14 mouse cellular contexts compared by ENCODE assay signal in the genomic region with DNA sequence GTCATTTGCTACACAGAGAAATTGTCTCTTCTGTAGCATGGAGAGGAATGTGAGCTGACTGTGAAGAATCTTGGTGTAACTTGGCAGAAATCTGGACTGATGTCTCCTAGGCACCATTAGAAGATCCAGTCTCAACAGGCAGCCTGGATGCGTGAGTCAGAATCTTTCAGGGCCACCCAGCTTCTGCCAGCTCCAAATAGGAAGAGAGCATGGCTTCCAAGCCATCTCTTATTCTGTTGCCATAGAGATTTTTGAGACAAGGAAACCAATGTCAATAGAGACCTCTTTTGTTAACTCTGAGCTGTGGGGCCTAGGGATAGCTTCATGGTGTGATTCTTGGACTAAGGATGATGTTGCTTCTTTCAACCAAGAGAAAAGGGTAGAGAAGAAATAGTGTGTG.
DNase-seq lines count a peak whose midpoint lies in the region; ATAC-seq and TF ChIP-seq lines count a peak whose summit lies in the region.
"Had no signal": no experiment of that assay in that cellular context is flagged by ENCODE, and none has a peak within 500 bp of the region (broad histone marks: within the 10 kb centered on the region; RNA-seq: fewer than 3 reads in every experiment).

No protein-coding gene starts in this region.

- H3K4me2 ChIP-seq in forebrain, postnatal 0 days (ENCODE audit: low read depth) = no peak overlapping the region
- no peak overlapping the region for H3K4me2 ChIP-seq in forebrain, embryonic 16.5 days (ENCODE audit: low read length)
- H3K4me2 ChIP-seq in hindbrain, embryonic 15.5 days = no peak overlapping the region
- H3K4me2 ChIP-seq: embryonic facial prominence, embryonic 15.5 days; limb, embryonic 15.5 days had no signal

- H3K9ac ChIP-seq in forebrain, postnatal 0 days = no peak overlapping the region
- H3K9ac ChIP-seq in forebrain, embryonic 16.5 days (replicated peaks; ENCODE audit: low read depth, low read length) = no peak overlapping the region
- no peak overlapping the region for H3K9ac ChIP-seq in hindbrain, embryonic 15.5 days
- H3K9ac ChIP-seq: embryonic facial prominence, embryonic 15.5 days; limb, embryonic 15.5 days had no signal

- no peak for DNase-seq in forebrain, postnatal 0 days
- DNase-seq in R1 (ENCODE audit: low read depth, low spot score) = peak; percentile 41
- DNase-seq in adrenal gland, postnatal 14 days = peak; percentile 25
- no peak for DNase-seq in lung, postnatal 10 days
- DNase-seq: gastrocnemius, postnatal 25 days; kidney, adult 8-10 months; kidney, postnatal 4 days; lung, postnatal 14 days had no signal

- no peak overlapping the region for H3K27ac ChIP-seq in forebrain, postnatal 0 days (ENCODE audit: low read depth, low read length)
- no peak overlapping the region for H3K27ac ChIP-seq in forebrain, embryonic 16.5 days (ENCODE audit: low read length)
- no peak overlapping the region for H3K27ac ChIP-seq in hindbrain, embryonic 15.5 days (replicated peaks)
- H3K27ac ChIP-seq: embryonic facial prominence, embryonic 15.5 days; limb, embryonic 15.5 days had no signal

- 35% methylated on average over 1 of the region's 1 CpGs for WGBS in forebrain, postnatal 0 days
- 53% methylated on average over 1 of the region's 1 CpGs for WGBS in forebrain, embryonic 16.5 days
- 31% methylated on average over 1 of the region's 1 CpGs for WGBS in hindbrain, embryonic 15.5 days

- H3K36me3 ChIP-seq in forebrain, postnatal 0 days (ENCODE audit: insufficient read depth) = no peaks in the 10 kb centered on the region
- H3K36me3 ChIP-seq in forebrain, embryonic 16.5 days (ENCODE audit: control insufficient read depth, insufficient read depth) = no peaks in the 10 kb centered on the region
- no peaks in the 10 kb centered on the region for H3K36me3 ChIP-seq in hindbrain, embryonic 15.5 days
- H3K36me3 ChIP-seq: embryonic facial prominence, embryonic 15.5 days; limb, embryonic 15.5 days had no signal

- no peak for TF ChIP-seq CTCF in forebrain, postnatal 0 days (IDR thresholded peaks at IDR 0.05; ENCODE audit: low read depth)

- peak; percentile 32; the same call in 1 of the 2 replicates for ATAC-seq in forebrain, postnatal 0 days
- no peak for ATAC-seq in forebrain, embryonic 16.5 days
- peak; percentile 56; the same call in 1 of the 2 replicates for ATAC-seq in hindbrain, embryonic 15.5 days (ENCODE audit: low FRiP score, low read depth)
- no peak for ATAC-seq in inflammation-experienced regulatory T-cells, adult 6 months

- no peaks in the 10 kb centered on the region for H3K9me3 ChIP-seq in forebrain, postnatal 0 days (ENCODE audit: low read length)
- no peaks in the 10 kb centered on the region for H3K9me3 ChIP-seq in forebrain, embryonic 16.5 days (ENCODE audit: control insufficient read depth, low read length)
- no peaks in the 10 kb centered on the region for H3K9me3 ChIP-seq in hindbrain, embryonic 15.5 days
- H3K9me3 ChIP-seq: embryonic facial prominence, embryonic 15.5 days; limb, embryonic 15.5 days had no signal

- H3K27me3 ChIP-seq in forebrain, postnatal 0 days (ENCODE audit: insufficient read depth, low read length) = no peaks in the 10 kb centered on the region
- no peaks in the 10 kb centered on the region for H3K27me3 ChIP-seq in forebrain, embryonic 16.5 days (replicated peaks; ENCODE audit: control insufficient read depth, insufficient read depth, low read length)
- no peaks in the 10 kb centered on the region for H3K27me3 ChIP-seq in hindbrain, embryonic 15.5 days
- H3K27me3 ChIP-seq: embryonic facial prominence, embryonic 15.5 days; limb, embryonic 15.5 days; megakaryocyte, embryonic 14.5 days had no signal

- no peak overlapping the region for H3K4me3 ChIP-seq in forebrain, postnatal 0 days (ENCODE audit: low read depth, low read length)
- H3K4me3 ChIP-seq in forebrain, embryonic 16.5 days (replicated peaks; ENCODE audit: low read length) = no peak overlapping the region
- H3K4me3 ChIP-seq in hindbrain, embryonic 15.5 days = no peak overlapping the region
- H3K4me3 ChIP-seq: embryonic facial prominence, embryonic 15.5 days; limb, embryonic 15.5 days; megakaryocyte, embryonic 14.5 days had no signal

- no peaks in the 10 kb centered on the region for H3K4me1 ChIP-seq in forebrain, postnatal 0 days (ENCODE audit: insufficient read depth)
- no peaks in the 10 kb centered on the region for H3K4me1 ChIP-seq in forebrain, embryonic 16.5 days (replicated peaks; ENCODE audit: control insufficient read depth, insufficient read depth, low read length)
- H3K4me1 ChIP-seq in hindbrain, embryonic 15.5 days (replicated peaks) = no peaks in the 10 kb centered on the region
- H3K4me1 ChIP-seq: embryonic facial prominence, embryonic 15.5 days; limb, embryonic 15.5 days; megakaryocyte, embryonic 14.5 days had no signal

Comparison
In these comparisons a context has a peak if more than half of its experiments do, and no peak if none do; other contexts are left out.
1. ATAC-seq: peak in forebrain, postnatal 0 days (single experiment) and hindbrain, embryonic 15.5 days (single experiment); none in forebrain, embryonic 16.5 days (single experiment) and inflammation-experienced regulatory T-cells, adult 6 months (single experiment).
2. DNase-seq: peak in R1 (single experiment) and adrenal gland, postnatal 14 days (single experiment); none in forebrain, postnatal 0 days (single experiment) and lung, postnatal 10 days (single experiment).